Mouse (Mus musculus) adrenal gland, postnatal 4 days (tissue): Measurements from ENCODE around the gene Cyp3a13. TPM values are rescaled to one million over a fixed set of nuclear protein-coding genes. Genes with fewer than 3 reads are reported as not detected.
"Not testable (repeated sequence)": the region's sequence is repeated elsewhere in the genome, so short reads cannot be mapped to it uniquely, and the experiment has no call there.

Experiments
- DNase-seq, 2 experiments: peaks; one replicate each; pipeline ENCODE4 v3.0.0; 2021 to 2022; ENCODE audit warnings: low spot score in 2 of 2, mixed read lengths in 2 of 2
- long read RNA-seq, 2 experiments: library from polyadenylated mRNA; stranded (forward); transcript quantifications; one replicate each; pipeline ENCODE4 v2.0.0; 2021
- total RNA-seq, 2 experiments: library from RNA; stranded (reverse); gene quantifications; 2 replicates each; pipeline ENCODE4 v1.2.3; 2021

Gene Cyp3a13
- total RNA-seq = 1 to 10 TPM in 1 of 2 experiments, under 1 TPM in 1; 0.17 to 3.0 TPM
- long read RNA-seq, experiment 1, partial matches to known transcripts = 1 of 3 reads
- long read RNA-seq, experiment 1, other reads (novel, unspliced or antisense) = 1 of 3 reads
- long read RNA-seq, experiment 2 = 0 reads

GRCm38 (mm10) chr5:137921532-137921931 is at the start of gene Cyp3a13:
TSS of gene Cyp3a13 (minus strand) at chr5:137921619.
- DNase-seq = no peak

GRCm38 (mm10) chr5:137966492-137966891 is 45.1 kb upstream of the Cyp3a13 start:
- no peak for DNase-seq

GRCm38 (mm10) chr5:137962945-137963344 is 41.5 kb upstream of the Cyp3a13 start, which contains the start of gene Gjc3:
TSS of gene Gjc3 (minus strand) at chr5:137963098.
- no peak for DNase-seq

- DNase-seq = no peak
Observed at GRCm38 (mm10) chr5:137956404-137956803, 35.0 kb upstream of the Cyp3a13 start.

- peak in 1 of 2 experiments; percentile 4 for DNase-seq
Observed at GRCm38 (mm10) chr5:137951218-137951617, 29.8 kb upstream of the Cyp3a13 start.

- DNase-seq = no peak
Observed at GRCm38 (mm10) chr5:137947303-137947702, 25.9 kb upstream of the Cyp3a13 start.

GRCm38 (mm10) chr5:137943133-137943532 is 21.7 kb upstream of the Cyp3a13 start:
- DNase-seq = no peak

GRCm38 (mm10) chr5:137940948-137941347 is 19.5 kb upstream of the Cyp3a13 start:
- no peak for DNase-seq

- DNase-seq = no peak
Observed at GRCm38 (mm10) chr5:137937238-137937637, 15.8 kb upstream of the Cyp3a13 start.

- no peak for DNase-seq
Observed at GRCm38 (mm10) chr5:137936486-137936885, 15.1 kb upstream of the Cyp3a13 start.

GRCm38 (mm10) chr5:137933934-137934333 is 12.5 kb upstream of the Cyp3a13 start:
- not testable (repeated sequence) for DNase-seq

- no peak for DNase-seq
Observed at GRCm38 (mm10) chr5:137928439-137928838, 7.0 kb upstream of the Cyp3a13 start.

- no peak for DNase-seq
Observed at GRCm38 (mm10) chr5:137922171-137922570, 752 bp upstream of the Cyp3a13 start.

GRCm38 (mm10) chr5:137915550-137915949 is 5.9 kb downstream of the Cyp3a13 start:
- DNase-seq = no peak

- no peak for DNase-seq
Observed at GRCm38 (mm10) chr5:137914508-137914907, 6.9 kb downstream of the Cyp3a13 start.

- DNase-seq = no peak
Observed at GRCm38 (mm10) chr5:137909564-137910262, 11.7 kb downstream of the Cyp3a13 start.

- DNase-seq = no peak
Observed at GRCm38 (mm10) chr5:137897812-137898211, 23.6 kb downstream of the Cyp3a13 start.

GRCm38 (mm10) chr5:137892954-137893353 is 28.5 kb downstream of the Cyp3a13 start:
- DNase-seq = no peak

- no peak for DNase-seq
Observed at GRCm38 (mm10) chr5:137887666-137888065, 33.8 kb downstream of the Cyp3a13 start.

- DNase-seq = peak in 1 of 2 experiments; percentile 30
Observed at GRCm38 (mm10) chr5:137885894-137886293, 35.5 kb downstream of the Cyp3a13 start.

- DNase-seq = no peak
Observed at GRCm38 (mm10) chr5:137883345-137883744, 38.1 kb downstream of the Cyp3a13 start.

GRCm38 (mm10) chr5:137882922-137883321 is 38.5 kb downstream of the Cyp3a13 start:
- DNase-seq = no peak

GRCm38 (mm10) chr5:137877860-137878259 is 43.6 kb downstream of the Cyp3a13 start:
- no peak for DNase-seq
